Mouse (Mus musculus) hindbrain, embryonic 13.5 days (tissue): ENCODE measurements around the gene Gfap. TPM values are rescaled to one million over a fixed set of nuclear protein-coding genes. Genes with fewer than 3 reads are reported as not detected.

ENCODE experiments used
- ATAC-seq: fragments of 200-750 bp; cut with Nextera tagmentation; 2 replicates; pipeline ENCODE4 v1.8.0; 2017; ENCODE audit warnings: moderate TSS enrichment; ENCODE audit not compliant: low FRiP score
- H3K27ac ChIP-seq: fragments of 300-500 bp; sonication (generic); 2 replicates; pipeline ENCODE4 v1.5.1; 2015; ENCODE audit warnings: inconsistent platforms, mild to moderate bottlenecking, moderate library complexity
- H3K27me3 ChIP-seq: fragments of 300-500 bp; sonication (generic); 2 replicates; pipeline ENCODE4 v1.6.1; 2015; ENCODE audit warnings: mild to moderate bottlenecking, inconsistent platforms
- H3K36me3 ChIP-seq: fragments of 300-500 bp; sonication (generic); 2 replicates; pipeline ENCODE4 v1.6.1; 2015; ENCODE audit warnings: mild to moderate bottlenecking, inconsistent platforms
- H3K4me1 ChIP-seq: fragments of 300-500 bp; sonication (generic); replicated peaks from 2 replicates; pipeline ENCODE4 v1.6.1; 2015; ENCODE audit warnings: inconsistent platforms
- H3K4me2 ChIP-seq: fragments of 300-500 bp; sonication (generic); 2 replicates; pipeline ENCODE4 v1.6.1; 2015; ENCODE audit warnings: inconsistent platforms, mild to moderate bottlenecking, moderate library complexity
- H3K4me3 ChIP-seq: fragments of 300-500 bp; sonication (generic); 2 replicates; pipeline ENCODE4 v1.5.1; 2015; ENCODE audit warnings: mild to moderate bottlenecking, inconsistent platforms
- H3K9ac ChIP-seq: fragments of 300-500 bp; sonication (generic); 2 replicates; pipeline ENCODE4 v1.6.1; 2015; ENCODE audit warnings: mild to moderate bottlenecking, inconsistent platforms
- H3K9me3 ChIP-seq: fragments of 300-500 bp; sonication (generic); 2 replicates; pipeline ENCODE4 v1.6.1; 2016; ENCODE audit warnings: inconsistent platforms
- WGBS: fragments of 180-500 bp; shearing (Covaris S2); methylation state at CpG from one replicate; pipeline ENCODE4 v1.1.7; 2015; 5-methylcytosine and 5-hydroxymethylcytosine counted together
- polyA plus RNA-seq: library from polyadenylated mRNA; unstranded; fragments of >200 nt; fragmentation: Nextera tagmentation; extraction: Ambion mirVana; gene quantifications from 2 replicates; pipeline ENCODE4 v1.2.1, GENCODE M21; 2015

Gfap gene
- polyA plus RNA-seq, 1 experiment from 2014 or later, result 0.18 TPM

GRCm38 (mm10) chr11:102925351-102925717 lies 24.6 kb upstream of the Gfap start:
- peak overlapping the region; percentile 49; the same call in 1 of the 2 replicates for H3K9ac ChIP-seq
- H3K4me2 ChIP-seq, result peak overlapping the region; percentile 81
- H3K27me3 ChIP-seq, result peaks cover 6% of the 10 kb centered on the region
- WGBS, result 3% methylated on average over 10 of the region's 10 CpGs
- H3K27ac ChIP-seq, result peak overlapping the region; percentile 76
- peak; percentile 32; the same call in 1 of the 2 replicates for ATAC-seq
- no peaks in the 10 kb centered on the region for H3K36me3 ChIP-seq
- no peaks in the 10 kb centered on the region for H3K9me3 ChIP-seq
- H3K4me1 ChIP-seq, result peaks cover 25% of the 10 kb centered on the region
- H3K4me3 ChIP-seq, result peak overlapping the region; percentile 60

DNA sequence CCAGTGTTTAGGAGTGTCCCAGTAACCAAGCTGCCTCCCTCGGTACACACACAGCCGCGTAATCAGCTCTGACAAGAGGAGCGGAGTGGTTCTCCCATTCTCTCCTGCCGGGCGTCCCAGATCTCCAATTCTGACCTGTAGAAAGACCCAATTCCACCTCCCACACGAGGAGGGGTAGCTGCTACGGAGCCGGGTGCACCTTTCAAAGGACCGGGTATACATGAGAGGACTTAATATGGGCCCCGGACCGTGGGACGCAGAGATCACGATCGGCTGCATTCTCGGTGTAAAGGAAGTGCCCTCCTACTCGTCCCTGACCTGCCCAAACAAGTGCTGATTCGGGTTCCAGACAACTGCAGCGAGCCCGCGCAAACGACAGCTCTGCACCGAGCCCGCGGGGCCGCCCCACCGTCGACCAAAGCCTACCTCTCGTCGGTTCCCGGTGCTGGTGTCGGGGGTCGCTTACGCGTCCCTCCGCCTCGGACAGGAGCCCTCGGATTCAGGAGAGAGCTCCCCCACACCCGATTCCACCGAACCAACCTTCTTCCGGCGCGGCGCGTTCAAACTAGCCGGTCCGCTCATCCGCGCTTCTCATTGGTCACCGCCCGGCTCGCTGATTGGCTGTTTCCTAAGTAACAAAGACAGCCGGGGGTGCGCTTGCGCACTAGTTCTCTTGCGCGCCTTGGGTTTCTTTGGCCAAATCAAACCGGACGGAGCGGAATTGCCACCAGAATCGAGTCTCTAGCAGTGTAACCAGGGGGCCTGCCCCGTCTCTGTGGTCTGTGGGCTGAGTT lies 24.0 kb upstream of the Gfap start, which contains the start of gene Kif18b:
Kif18b (minus strand) TSS at position 568 of the 794 bp plus-strand sequence.
- H3K9ac ChIP-seq, result peak within 1 kb of the TSS; percentile 66
- peaks cover 5% of the 10 kb centered on the region; the same call in 1 of the 2 replicates for H3K27me3 ChIP-seq
- no peaks in the 10 kb centered on the region for H3K9me3 ChIP-seq
- peak; percentile 86 for ATAC-seq
- under 1% methylated on average over 62 of the region's 62 CpGs for WGBS
- H3K36me3 ChIP-seq, result no peaks in the 10 kb centered on the region
- H3K27ac ChIP-seq, result peak within 1 kb of the TSS; percentile 76
- H3K4me2 ChIP-seq, result peak within 1 kb of the TSS; percentile 81
- peak within 1 kb of the TSS; percentile 60 for H3K4me3 ChIP-seq
- peaks cover 25% of the 10 kb centered on the region for H3K4me1 ChIP-seq

DNA sequence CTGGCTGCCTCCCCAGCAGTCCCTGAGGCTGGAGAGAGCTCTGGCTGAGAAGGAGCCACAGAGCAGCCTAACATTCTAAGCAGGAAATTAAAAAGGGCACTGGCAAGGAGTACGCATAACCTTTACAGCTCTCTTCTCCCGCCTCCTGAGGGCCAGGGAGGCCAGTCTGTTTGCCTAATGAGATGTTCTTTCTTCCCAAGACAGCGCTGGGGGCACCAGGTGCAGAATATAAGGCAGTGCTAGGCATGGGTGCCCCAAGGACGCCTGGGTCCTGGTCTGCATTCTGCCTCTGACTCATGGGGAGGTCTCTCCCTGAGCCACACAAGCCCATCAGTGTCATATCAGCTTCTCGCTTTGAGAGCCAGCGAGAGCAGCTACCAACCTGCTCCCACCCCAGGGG lies 20.8 kb upstream of the Gfap start:
- Histone ChIP-seq H3K36me3 (no peaks in the 10 kb centered on the region), H3K27me3 (no peaks in the 10 kb centered on the region), H3K9me3 (no peaks in the 10 kb centered on the region), H3K9ac (peak overlapping the region; percentile 15; the same call in 1 of the 2 replicates), H3K27ac (peak overlapping the region; percentile 48; the same call in 1 of the 2 replicates), H3K4me3 (no peak overlapping the region), H3K4me1 (peaks cover 25% of the 10 kb centered on the region), H3K4me2 (no peak overlapping the region)
- ATAC-seq, result no peak
- 59% methylated on average over 6 of the region's 6 CpGs for WGBS

DNA sequence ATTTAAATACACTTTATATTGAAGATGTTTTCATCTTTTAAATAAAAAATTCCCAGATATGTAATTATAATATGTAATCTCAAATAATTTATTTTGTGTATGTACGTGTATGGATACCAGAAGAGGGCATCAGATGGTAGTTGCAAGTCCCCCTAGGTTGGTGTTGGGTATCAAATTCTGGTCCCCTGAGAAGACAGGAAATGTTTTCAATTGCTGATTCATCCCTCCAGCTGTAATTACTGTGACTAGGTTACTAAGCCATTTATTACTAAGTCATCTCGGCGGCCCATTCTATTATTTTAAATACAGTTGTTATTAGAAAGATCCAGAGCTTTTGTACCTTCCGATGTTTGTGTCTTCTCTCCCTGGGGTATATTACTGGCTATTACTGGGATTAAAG lies 17.4 kb upstream of the Gfap start:
- 70% methylated on average over 4 of the region's 4 CpGs for WGBS
- no peak overlapping the region for H3K4me2 ChIP-seq

GRCm38 (mm10) chr11:102915380-102915779 lies 14.7 kb upstream of the Gfap start:
- Histone ChIP-seq H3K27ac (no peak overlapping the region), H3K36me3 (0 out of 2 replicates have a peak, but pooled peaks cover 5% of the 10 kb centered on the region), H3K4me2 (no peak overlapping the region), H3K27me3 (no peaks in the 10 kb centered on the region), H3K9me3 (no peaks in the 10 kb centered on the region), H3K9ac (no peak overlapping the region), H3K4me1 (no peaks in the 10 kb centered on the region), H3K4me3 (no peak overlapping the region)
- ATAC-seq, result no peak
- WGBS, result 93% methylated on average over 9 of the region's 9 CpGs

More for the DNA sequence above, 17.4 kb upstream of the Gfap start:
- Histone ChIP-seq H3K4me3 (no peak overlapping the region), H3K27me3 (no peaks in the 10 kb centered on the region), H3K36me3 (0 out of 2 replicates have a peak, but pooled peaks cover 5% of the 10 kb centered on the region), H3K4me1 (peaks cover 16% of the 10 kb centered on the region), H3K27ac (no peak overlapping the region), H3K9me3 (no peaks in the 10 kb centered on the region), H3K9ac (no peak overlapping the region)
- no peak for ATAC-seq

- Histone ChIP-seq H3K4me1 (no peaks in the 10 kb centered on the region), H3K27ac (no peak overlapping the region), H3K36me3 (peaks cover 18% of the 10 kb centered on the region; the same call in 1 of the 2 replicates), H3K4me3 (no peak overlapping the region), H3K4me2 (no peak overlapping the region), H3K27me3 (no peaks in the 10 kb centered on the region), H3K9ac (no peak overlapping the region; the same call in 1 of the 2 replicates), H3K9me3 (no peaks in the 10 kb centered on the region)
- 62% methylated on average over 7 of the region's 7 CpGs for WGBS
- no peak for ATAC-seq
These were observed 10.7 kb upstream of the Gfap start for GRCm38 (mm10) chr11:102911376-102911775.

GRCm38 (mm10) chr11:102903654-102904053 lies 2.9 kb upstream of the Gfap start:
- Histone ChIP-seq H3K4me1 (peaks cover 15% of the 10 kb centered on the region), H3K4me2 (no peak overlapping the region), H3K36me3 (peaks cover 13% of the 10 kb centered on the region; the same call in 1 of the 2 replicates), H3K27ac (no peak overlapping the region), H3K27me3 (peaks cover 22% of the 10 kb centered on the region), H3K9me3 (no peaks in the 10 kb centered on the region), H3K9ac (0 out of 2 replicates have a peak overlapping the region, but pooled peaks have one; percentile 1), H3K4me3 (no peak overlapping the region)
- no peak for ATAC-seq
- 68% methylated on average over 7 of the region's 7 CpGs for WGBS

GRCm38 (mm10) chr11:102902107-102902506 lies 1.4 kb upstream of the Gfap start:
- peaks cover 26% of the 10 kb centered on the region for H3K4me1 ChIP-seq
- H3K27ac ChIP-seq, result no peak overlapping the region
- no peak for ATAC-seq
- 85% methylated on average over 5 of the region's 5 CpGs for WGBS
- H3K9ac ChIP-seq, result no peak overlapping the region
- no peaks in the 10 kb centered on the region for H3K36me3 ChIP-seq
- H3K9me3 ChIP-seq, result no peaks in the 10 kb centered on the region
- H3K4me2 ChIP-seq, result no peak overlapping the region
- H3K27me3 ChIP-seq, result peaks cover 36% of the 10 kb centered on the region
- no peak overlapping the region for H3K4me3 ChIP-seq

- Histone ChIP-seq H3K9ac (no peak overlapping the region), H3K27ac (0 out of 2 replicates have a peak overlapping the region, but pooled peaks have one; percentile 1), H3K4me1 (peaks cover 26% of the 10 kb centered on the region), H3K27me3 (peaks cover 45% of the 10 kb centered on the region), H3K4me2 (no peak overlapping the region), H3K36me3 (no peaks in the 10 kb centered on the region), H3K9me3 (no peaks in the 10 kb centered on the region), H3K4me3 (no peak overlapping the region)
- ATAC-seq, result 0 out of 2 replicates have a peak, but pooled peaks have one; percentile 55
- WGBS, result 56% methylated on average over 4 of the region's 4 CpGs
These were observed 487 bp upstream of the Gfap start for GRCm38 (mm10) chr11:102901199-102901598.

GRCm38 (mm10) chr11:102898408-102898807 lies 2.3 kb downstream of the Gfap start:
- Histone ChIP-seq H3K4me1 (peaks cover 14% of the 10 kb centered on the region), H3K9ac (no peak overlapping the region; the same call in 1 of the 2 replicates), H3K36me3 (no peaks in the 10 kb centered on the region), H3K27me3 (peaks cover 73% of the 10 kb centered on the region), H3K9me3 (no peaks in the 10 kb centered on the region), H3K27ac (no peak overlapping the region), H3K4me3 (no peak overlapping the region), H3K4me2 (no peak overlapping the region)
- 0 out of 2 replicates have a peak, but pooled peaks have one; percentile 38 for ATAC-seq
- 71% methylated on average over 9 of the region's 9 CpGs for WGBS

GRCm38 (mm10) chr11:102896641-102897040 lies 4.1 kb downstream of the Gfap start:
- Histone ChIP-seq H3K27ac (no peak overlapping the region), H3K9me3 (no peaks in the 10 kb centered on the region), H3K4me3 (no peak overlapping the region), H3K4me1 (peaks cover 20% of the 10 kb centered on the region), H3K27me3 (peaks cover 89% of the 10 kb centered on the region), H3K36me3 (no peaks in the 10 kb centered on the region), H3K9ac (no peak overlapping the region), H3K4me2 (no peak overlapping the region)
- ATAC-seq, result no peak
- WGBS, result 81% methylated on average over 20 of the region's 20 CpGs

DNA sequence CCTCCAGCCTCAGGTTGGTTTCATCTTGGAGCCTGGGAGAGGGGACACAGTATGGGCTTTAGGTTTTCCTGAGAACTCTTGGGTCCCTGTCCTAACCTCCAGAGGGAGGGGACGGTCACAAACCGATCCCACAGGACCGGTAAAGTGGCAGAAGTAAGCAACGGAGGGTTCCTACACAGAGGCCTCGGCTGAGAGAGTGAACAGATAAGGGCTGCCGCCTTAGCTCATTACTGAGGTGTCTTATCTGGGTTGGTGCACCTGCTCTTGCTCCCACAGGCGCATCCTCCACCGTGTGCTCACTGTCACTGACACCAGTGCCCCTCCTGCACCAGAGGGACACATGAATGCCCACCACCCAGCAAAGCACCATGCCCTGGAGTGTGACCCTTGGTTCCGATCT lies 4.9 kb downstream of the Gfap start:
- Histone ChIP-seq H3K4me3 (no peak overlapping the region), H3K27me3 (peaks cover 94% of the 10 kb centered on the region), H3K4me2 (no peak overlapping the region), H3K27ac (no peak overlapping the region), H3K9me3 (no peaks in the 10 kb centered on the region), H3K36me3 (no peaks in the 10 kb centered on the region), H3K9ac (no peak overlapping the region), H3K4me1 (peaks cover 20% of the 10 kb centered on the region)
- WGBS, result 70% methylated on average over 9 of the region's 9 CpGs
- no peak for ATAC-seq
